Mouse (Mus musculus): ENCODE measurements around the gene Rnf2. TPM values are rescaled to one million over a fixed set of nuclear protein-coding genes. Genes with fewer than 3 reads are reported as not detected.

Rnf2 gene
- polyA plus RNA-seq (2015; fragmentation: Nextera tagmentation; extraction: Ambion mirVana): 56.3 and 59.2 TPM in 2 replicates

DNA sequence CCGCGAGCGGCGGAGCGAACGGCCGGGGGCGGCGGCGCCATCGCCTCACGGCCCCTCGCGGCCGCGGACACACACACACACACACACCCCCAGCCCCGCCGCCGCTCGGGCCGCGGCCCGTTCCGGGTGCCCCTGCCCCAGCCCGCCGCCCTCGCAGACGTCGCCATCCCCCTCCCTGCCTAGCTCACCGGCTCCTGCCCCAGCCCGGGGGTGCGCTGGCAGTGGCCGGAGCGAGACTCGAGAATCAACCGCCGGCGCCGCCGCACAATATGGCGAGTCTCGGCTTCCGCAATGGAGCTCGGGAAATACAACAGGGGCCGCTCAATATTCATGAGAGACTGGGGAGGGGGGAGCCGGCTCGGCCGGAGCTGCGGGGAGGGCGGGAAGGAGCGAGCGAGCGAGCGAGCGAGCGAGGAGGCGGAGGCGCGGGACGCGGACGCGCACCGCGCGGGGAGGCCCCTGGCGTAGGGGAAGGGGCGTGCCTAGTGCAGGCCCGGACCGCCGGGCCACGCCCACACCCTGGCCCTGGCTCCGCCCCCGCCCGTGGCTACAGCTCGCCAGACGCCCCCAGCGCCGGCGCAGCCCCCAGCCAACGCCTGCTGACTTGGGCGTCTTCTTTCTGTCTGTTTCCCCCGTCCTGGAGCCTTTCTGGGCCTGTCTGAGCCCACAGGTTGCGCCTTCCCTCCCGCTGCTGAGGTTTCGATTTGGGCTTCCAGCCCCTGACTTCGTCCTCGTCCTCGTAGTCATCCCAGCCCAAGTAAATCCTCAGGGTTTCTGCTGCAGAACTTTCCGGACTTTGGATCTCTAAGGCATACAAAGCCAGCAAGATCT lies at the start of gene Rnf2:
Rnf2 (minus strand) TSS at position 425 of the 831 bp plus-strand sequence.
- Histone ChIP-seq H3K9ac (ENCODE audit: low read depth, low read length) (peak within 1 kb of the TSS; percentile 99), H3K4me2 (ENCODE audit: low read depth, low read length) (peak within 1 kb of the TSS; percentile 64), H3K27ac (ENCODE audit: low read length) (peak within 1 kb of the TSS; percentile 98), H3K27me3 (replicated peaks; ENCODE audit: control insufficient read depth, insufficient read depth, low read length) (no peaks in the 10 kb centered on the region), H3K36me3 (ENCODE audit: control insufficient read depth, insufficient read depth, low read length) (no peaks in the 10 kb centered on the region), H3K4me3 (ENCODE audit: low read length) (peak within 1 kb of the TSS; percentile 91), H3K4me1 (ENCODE audit: control insufficient read depth, insufficient read depth, low read length) (peaks cover 8% of the 10 kb centered on the region), H3K9me3 (ENCODE audit: control insufficient read depth, low read length) (no peaks in the 10 kb centered on the region)
- ATAC-seq: peak; percentile 98
- WGBS: under 1% methylated on average over 65 of the region's 90 CpGs

DNA sequence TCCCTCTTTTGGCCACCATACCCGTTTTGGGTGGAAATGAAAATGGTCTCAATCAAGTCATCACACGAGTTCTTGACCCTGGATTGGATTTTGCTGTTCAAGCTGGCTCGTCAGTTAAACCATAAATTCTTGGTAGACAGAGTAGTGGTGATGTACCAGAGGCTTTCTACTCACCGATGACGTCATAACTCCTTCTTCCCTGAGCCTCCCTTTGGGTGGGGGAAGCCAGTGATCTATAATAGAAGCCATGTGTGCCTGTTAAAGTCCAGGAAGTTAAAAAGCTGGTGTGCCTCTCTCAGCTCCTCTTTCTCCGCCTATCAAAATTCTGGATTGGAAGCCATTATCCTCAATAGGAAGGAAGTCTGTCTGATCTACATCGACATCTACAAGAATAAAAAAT lies 49.0 kb upstream of the Rnf2 start:
- Histone ChIP-seq H3K36me3 (ENCODE audit: control insufficient read depth, insufficient read depth, low read length) (no peaks in the 10 kb centered on the region), H3K9me3 (ENCODE audit: control insufficient read depth, low read length) (no peaks in the 10 kb centered on the region), H3K27ac (ENCODE audit: low read length) (no peak overlapping the region), H3K9ac (ENCODE audit: low read depth, low read length) (no peak overlapping the region), H3K4me3 (ENCODE audit: low read length) (no peak overlapping the region), H3K4me2 (ENCODE audit: low read depth, low read length) (no peak overlapping the region), H3K4me1 (ENCODE audit: control insufficient read depth, insufficient read depth, low read length) (no peaks in the 10 kb centered on the region), H3K27me3 (replicated peaks; ENCODE audit: control insufficient read depth, insufficient read depth, low read length) (no peaks in the 10 kb centered on the region)
- no peak for ATAC-seq
- 76% methylated on average over 7 of the region's 7 CpGs for WGBS

DNA sequence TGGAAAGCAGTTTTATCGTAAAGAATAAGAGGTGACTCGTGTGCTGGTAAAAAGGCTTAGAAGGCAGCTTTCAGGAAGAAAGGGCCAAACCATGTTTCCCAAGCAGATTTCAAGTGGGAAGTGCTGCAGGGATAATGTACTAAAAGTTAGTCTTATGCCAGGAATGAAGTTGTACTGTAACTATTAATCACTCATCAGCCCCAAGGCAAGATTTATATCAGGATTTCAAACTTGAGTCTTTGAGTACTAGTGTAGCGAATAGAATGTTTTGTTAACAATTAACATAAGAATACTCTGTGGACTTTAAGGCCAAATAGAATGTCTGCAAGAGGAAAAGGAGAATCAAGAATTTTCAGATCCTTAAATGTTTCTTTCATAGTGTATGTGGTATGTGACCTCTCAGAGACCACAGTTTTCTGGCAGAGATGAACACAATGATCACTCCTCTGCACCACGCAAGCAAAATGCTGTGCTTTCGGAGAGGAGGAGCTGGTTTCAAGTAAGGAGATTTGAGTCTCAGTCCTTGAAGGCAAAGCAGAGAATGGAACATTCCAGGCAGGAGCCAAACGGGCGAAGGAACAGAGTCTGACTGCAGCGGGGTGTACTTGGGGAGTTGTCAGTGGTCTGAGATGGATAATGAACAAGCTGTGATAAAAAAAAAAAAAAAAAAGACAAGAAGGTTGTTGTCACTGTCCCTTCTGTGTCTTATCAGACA lies 48.3 kb upstream of the Rnf2 start:
- no peak overlapping the region for H3K4me2 ChIP-seq (ENCODE audit: low read depth, low read length)
- no peaks in the 10 kb centered on the region for H3K27me3 ChIP-seq (replicated peaks; ENCODE audit: control insufficient read depth, insufficient read depth, low read length)
- 60% methylated on average over 8 of the region's 8 CpGs for WGBS
- no peaks in the 10 kb centered on the region for H3K9me3 ChIP-seq (ENCODE audit: control insufficient read depth, low read length)
- H3K4me3 ChIP-seq (ENCODE audit: low read length): no peak overlapping the region
- H3K9ac ChIP-seq (ENCODE audit: low read depth, low read length): no peak overlapping the region
- no peak overlapping the region for H3K27ac ChIP-seq (ENCODE audit: low read length)
- H3K4me1 ChIP-seq (ENCODE audit: control insufficient read depth, insufficient read depth, low read length): no peaks in the 10 kb centered on the region
- no peak for ATAC-seq
- H3K36me3 ChIP-seq (ENCODE audit: control insufficient read depth, insufficient read depth, low read length): no peaks in the 10 kb centered on the region

DNA sequence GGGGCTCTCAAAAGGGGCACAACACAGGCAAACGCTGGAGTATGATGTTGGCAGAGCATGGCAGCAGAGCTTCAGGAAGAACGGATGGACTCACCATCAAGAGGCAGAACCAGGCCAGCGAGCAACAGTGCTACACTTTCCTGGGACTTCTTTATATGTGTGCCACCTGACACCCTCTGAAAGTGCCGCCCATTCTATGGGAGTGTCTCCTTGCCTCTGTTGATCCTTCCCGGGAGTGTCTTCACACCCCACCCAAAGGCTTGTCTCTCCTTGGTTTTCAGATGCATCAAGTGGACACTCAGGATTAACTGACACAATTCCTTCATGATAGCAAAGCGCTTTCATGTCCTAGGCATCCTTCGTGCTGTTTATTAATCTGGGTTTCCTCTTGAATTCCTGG lies 44.8 kb upstream of the Rnf2 start:
- Histone ChIP-seq H3K4me2 (ENCODE audit: low read depth, low read length) (no peak overlapping the region), H3K27ac (ENCODE audit: low read length) (no peak overlapping the region), H3K9me3 (ENCODE audit: control insufficient read depth, low read length) (no peaks in the 10 kb centered on the region), H3K4me3 (ENCODE audit: low read length) (no peak overlapping the region), H3K27me3 (replicated peaks; ENCODE audit: control insufficient read depth, insufficient read depth, low read length) (no peaks in the 10 kb centered on the region), H3K36me3 (ENCODE audit: control insufficient read depth, insufficient read depth, low read length) (no peaks in the 10 kb centered on the region), H3K9ac (ENCODE audit: low read depth, low read length) (no peak overlapping the region), H3K4me1 (ENCODE audit: control insufficient read depth, insufficient read depth, low read length) (no peaks in the 10 kb centered on the region)
- 76% methylated on average over 7 of the region's 7 CpGs for WGBS
- ATAC-seq: no peak

DNA sequence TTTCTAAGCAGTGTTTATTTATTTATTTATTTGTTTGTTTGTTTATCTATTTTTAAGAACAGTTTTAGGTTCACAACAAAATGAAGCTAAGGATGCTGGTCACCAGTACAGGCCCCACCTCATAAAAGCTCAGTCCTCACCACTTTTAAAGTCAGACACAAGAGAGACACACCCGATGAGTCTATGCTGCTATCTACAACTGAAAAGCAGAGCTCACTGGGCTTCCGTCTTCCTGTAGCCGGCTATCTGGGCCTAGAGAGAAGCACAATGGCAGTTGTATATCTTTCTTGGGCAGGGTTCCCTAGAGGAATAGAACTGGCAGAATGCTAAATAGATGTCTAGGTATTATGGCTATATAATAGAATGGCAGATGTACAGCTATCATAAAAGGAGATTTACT lies 43.8 kb upstream of the Rnf2 start:
- Histone ChIP-seq H3K36me3 (ENCODE audit: control insufficient read depth, insufficient read depth, low read length) (no peaks in the 10 kb centered on the region), H3K9me3 (ENCODE audit: control insufficient read depth, low read length) (no peaks in the 10 kb centered on the region), H3K4me1 (ENCODE audit: control insufficient read depth, insufficient read depth, low read length) (no peaks in the 10 kb centered on the region), H3K27me3 (replicated peaks; ENCODE audit: control insufficient read depth, insufficient read depth, low read length) (no peaks in the 10 kb centered on the region), H3K27ac (ENCODE audit: low read length) (no peak overlapping the region), H3K4me2 (ENCODE audit: low read depth, low read length) (no peak overlapping the region), H3K9ac (ENCODE audit: low read depth, low read length) (no peak overlapping the region), H3K4me3 (ENCODE audit: low read length) (no peak overlapping the region)
- ATAC-seq: no peak
- 83% methylated on average over 3 of the region's 3 CpGs for WGBS

DNA sequence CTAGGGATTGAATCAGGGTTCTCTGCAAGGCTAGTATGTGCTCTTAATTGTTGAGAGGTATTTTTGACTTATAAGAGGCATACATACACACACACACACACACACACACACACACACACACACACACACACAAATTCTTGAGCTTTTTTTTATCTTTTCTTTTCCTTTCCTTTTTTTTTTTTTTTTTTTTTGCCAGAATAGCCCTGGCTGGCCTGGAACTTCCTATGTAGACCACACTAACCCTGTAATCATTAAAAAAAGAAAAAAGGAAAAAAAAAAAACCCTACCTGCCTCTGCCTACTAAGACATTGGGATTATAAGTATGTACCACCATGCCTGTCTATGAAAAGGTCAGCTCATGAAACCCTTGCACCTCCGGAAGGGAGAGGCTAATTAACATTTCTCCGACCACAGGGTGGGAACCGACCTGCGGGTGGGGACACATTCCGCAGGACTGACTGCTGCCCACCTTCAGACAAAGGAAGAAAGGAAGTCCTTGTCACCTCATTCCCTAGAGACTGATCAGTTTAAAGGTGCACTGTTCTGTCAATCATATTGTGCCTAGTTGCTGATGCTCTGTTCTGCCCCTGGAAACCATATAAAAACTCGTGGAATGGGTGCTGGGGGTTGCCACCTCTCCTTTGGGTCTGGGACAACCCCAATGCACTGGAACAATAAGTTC lies 43.2 kb upstream of the Rnf2 start:
- Histone ChIP-seq H3K27ac (ENCODE audit: low read length) (no peak overlapping the region), H3K9ac (ENCODE audit: low read depth, low read length) (no peak overlapping the region), H3K36me3 (ENCODE audit: control insufficient read depth, insufficient read depth, low read length) (no peaks in the 10 kb centered on the region), H3K4me1 (ENCODE audit: control insufficient read depth, insufficient read depth, low read length) (no peaks in the 10 kb centered on the region), H3K4me3 (ENCODE audit: low read length) (no peak overlapping the region), H3K4me2 (ENCODE audit: low read depth, low read length) (no peak overlapping the region), H3K27me3 (replicated peaks; ENCODE audit: control insufficient read depth, insufficient read depth, low read length) (no peaks in the 10 kb centered on the region), H3K9me3 (ENCODE audit: control insufficient read depth, low read length) (no peaks in the 10 kb centered on the region)
- ATAC-seq: no peak
- WGBS: 75% methylated on average over 6 of the region's 6 CpGs

DNA sequence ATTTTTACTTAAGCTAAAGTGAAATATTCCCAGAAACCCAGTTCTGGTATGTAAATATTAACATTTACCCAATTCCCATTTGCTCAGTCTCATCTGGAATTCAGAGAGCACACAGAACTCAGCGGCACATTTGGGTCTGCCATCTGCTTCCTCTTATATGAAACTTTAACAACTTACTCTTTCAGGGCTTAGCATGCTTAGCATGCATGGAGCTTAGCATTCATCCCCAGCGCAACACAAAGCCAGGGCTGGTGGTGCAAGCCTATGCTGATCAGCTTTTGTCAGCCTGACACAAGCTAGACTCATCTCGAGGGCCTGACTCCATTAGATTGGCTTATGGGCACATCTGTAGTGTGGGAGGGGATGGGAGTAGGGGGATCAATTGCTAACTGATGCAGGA lies 25.9 kb upstream of the Rnf2 start:
- Histone ChIP-seq H3K4me3 (ENCODE audit: low read length) (no peak overlapping the region), H3K9me3 (ENCODE audit: control insufficient read depth, low read length) (peaks cover 4% of the 10 kb centered on the region; the same call in 1 of the 2 replicates), H3K9ac (ENCODE audit: low read depth, low read length) (no peak overlapping the region), H3K36me3 (ENCODE audit: control insufficient read depth, insufficient read depth, low read length) (no peaks in the 10 kb centered on the region), H3K27ac (ENCODE audit: low read length) (no peak overlapping the region), H3K4me2 (ENCODE audit: low read depth, low read length) (no peak overlapping the region), H3K27me3 (replicated peaks; ENCODE audit: control insufficient read depth, insufficient read depth, low read length) (no peaks in the 10 kb centered on the region), H3K4me1 (ENCODE audit: control insufficient read depth, insufficient read depth, low read length) (no peaks in the 10 kb centered on the region)
- 63% methylated on average over 3 of the region's 3 CpGs for WGBS
- no peak for ATAC-seq

DNA sequence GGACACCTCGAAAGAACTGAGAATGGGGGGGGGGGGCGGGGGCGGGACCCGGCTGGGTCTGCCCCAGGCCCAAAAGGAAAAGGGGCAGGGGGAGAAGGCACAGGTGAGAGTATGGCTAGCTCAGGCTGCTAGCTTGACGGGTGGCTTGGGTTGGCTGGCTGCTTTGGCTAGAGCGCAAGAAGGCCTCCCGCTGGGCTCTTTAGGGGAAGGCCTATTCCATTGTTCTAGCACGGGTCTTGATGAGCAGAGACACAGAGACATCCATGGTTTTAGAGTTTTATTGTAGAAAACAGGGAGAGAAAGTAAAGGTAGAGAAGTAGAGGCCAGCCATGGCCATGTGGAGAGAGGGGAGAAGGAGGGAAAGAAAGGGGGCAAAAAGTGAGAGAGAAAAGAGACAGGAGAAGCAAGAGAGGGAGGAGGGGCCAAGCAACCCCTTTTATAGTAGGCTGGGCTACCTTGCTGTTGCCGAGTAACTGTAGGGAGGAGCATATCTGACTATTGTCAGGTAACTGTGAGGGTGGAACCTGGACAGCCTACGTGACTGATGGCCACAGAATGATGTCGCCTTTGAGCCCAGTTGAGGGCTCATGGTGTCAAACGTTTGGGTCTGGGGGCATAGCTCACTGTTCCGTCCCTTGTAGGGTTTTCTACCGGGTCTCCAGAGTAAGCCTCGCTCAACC lies 17.0 kb upstream of the Rnf2 start:
- Histone ChIP-seq H3K36me3 (ENCODE audit: control insufficient read depth, insufficient read depth, low read length) (no peaks in the 10 kb centered on the region), H3K9ac (ENCODE audit: low read depth, low read length) (no peak overlapping the region), H3K4me2 (ENCODE audit: low read depth, low read length) (no peak overlapping the region), H3K4me3 (ENCODE audit: low read length) (no peak overlapping the region), H3K9me3 (ENCODE audit: control insufficient read depth, low read length) (peaks cover under 1% of the 10 kb centered on the region; the same call in 1 of the 2 replicates), H3K27ac (ENCODE audit: low read length) (no peak overlapping the region), H3K27me3 (replicated peaks; ENCODE audit: control insufficient read depth, insufficient read depth, low read length) (no peaks in the 10 kb centered on the region), H3K4me1 (ENCODE audit: control insufficient read depth, insufficient read depth, low read length) (no peaks in the 10 kb centered on the region)
- no peak for ATAC-seq
- 81% methylated on average over 12 of the region's 15 CpGs for WGBS

DNA sequence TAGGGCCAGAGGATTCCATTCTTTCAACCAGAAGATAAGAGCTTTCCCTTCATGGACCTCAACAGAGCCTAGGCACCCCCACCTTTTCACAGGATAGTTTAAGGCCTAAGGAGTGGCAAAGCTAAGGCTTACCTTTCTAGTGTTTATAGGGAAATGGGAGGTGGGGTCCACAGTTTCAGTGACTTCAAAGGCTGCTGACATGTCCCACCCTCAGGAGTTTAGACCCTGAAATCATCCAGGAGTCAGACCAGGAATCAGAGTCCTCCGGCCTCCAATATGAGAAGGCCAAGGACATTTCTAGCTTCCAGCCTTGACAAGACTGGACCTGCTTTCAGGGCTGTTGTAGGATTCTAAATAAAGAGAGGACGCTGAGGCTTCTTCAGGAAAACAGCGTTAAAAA lies 16.1 kb upstream of the Rnf2 start:
- no peaks in the 10 kb centered on the region for H3K36me3 ChIP-seq (ENCODE audit: control insufficient read depth, insufficient read depth, low read length)
- WGBS: 90% methylated on average over 3 of the region's 3 CpGs
- no peak overlapping the region for H3K9ac ChIP-seq (ENCODE audit: low read depth, low read length)
- no peak for ATAC-seq
- no peak overlapping the region for H3K27ac ChIP-seq (ENCODE audit: low read length)
- no peaks in the 10 kb centered on the region for H3K9me3 ChIP-seq (ENCODE audit: control insufficient read depth, low read length)
- H3K27me3 ChIP-seq (replicated peaks; ENCODE audit: control insufficient read depth, insufficient read depth, low read length): no peaks in the 10 kb centered on the region
- no peak overlapping the region for H3K4me2 ChIP-seq (ENCODE audit: low read depth, low read length)
- no peaks in the 10 kb centered on the region for H3K4me1 ChIP-seq (ENCODE audit: control insufficient read depth, insufficient read depth, low read length)
- no peak overlapping the region for H3K4me3 ChIP-seq (ENCODE audit: low read length)
